Mouse (Mus musculus) heart, postnatal 0 days (tissue): ENCODE data around the gene As3mt.

ENCODE experiments used
- CTCF ChIP-seq: IDR thresholded peaks from 2 replicates; pipeline ENCODE4 v1.5.1; 2016; ENCODE audit warnings: antibody characterized with exemption, control low read depth, low read depth
- EP300 ChIP-seq: IDR thresholded peaks from 2 replicates; pipeline ENCODE4 v1.6.1; 2016; ENCODE audit warnings: antibody characterized with exemption, low read depth

DNA sequence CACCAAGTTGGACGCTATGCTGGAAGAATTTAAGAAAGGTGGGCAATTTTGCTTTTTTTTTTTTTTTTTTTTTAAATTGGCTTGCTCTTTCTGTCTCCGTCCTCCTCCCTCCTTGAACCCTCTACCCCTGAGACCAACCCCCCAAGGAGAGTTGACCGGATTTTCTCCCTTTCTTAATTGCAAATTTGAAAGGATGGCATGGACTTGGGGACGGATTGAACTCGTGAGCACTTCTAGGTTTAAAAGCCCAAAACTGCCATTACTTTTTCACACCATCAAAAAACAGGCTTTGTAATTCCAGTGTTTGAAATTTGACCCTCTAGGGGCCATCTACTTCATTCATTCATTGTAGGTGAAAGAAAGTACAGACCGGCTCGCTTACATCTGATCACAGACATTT is 56.1 kb downstream of the As3mt start:
- TF ChIP-seq CTCF (no peak), EP300 (no peak)
